Mouse (Mus musculus): ENCODE measurements around the gene Lmo7.

Gene Lmo7

DNA sequence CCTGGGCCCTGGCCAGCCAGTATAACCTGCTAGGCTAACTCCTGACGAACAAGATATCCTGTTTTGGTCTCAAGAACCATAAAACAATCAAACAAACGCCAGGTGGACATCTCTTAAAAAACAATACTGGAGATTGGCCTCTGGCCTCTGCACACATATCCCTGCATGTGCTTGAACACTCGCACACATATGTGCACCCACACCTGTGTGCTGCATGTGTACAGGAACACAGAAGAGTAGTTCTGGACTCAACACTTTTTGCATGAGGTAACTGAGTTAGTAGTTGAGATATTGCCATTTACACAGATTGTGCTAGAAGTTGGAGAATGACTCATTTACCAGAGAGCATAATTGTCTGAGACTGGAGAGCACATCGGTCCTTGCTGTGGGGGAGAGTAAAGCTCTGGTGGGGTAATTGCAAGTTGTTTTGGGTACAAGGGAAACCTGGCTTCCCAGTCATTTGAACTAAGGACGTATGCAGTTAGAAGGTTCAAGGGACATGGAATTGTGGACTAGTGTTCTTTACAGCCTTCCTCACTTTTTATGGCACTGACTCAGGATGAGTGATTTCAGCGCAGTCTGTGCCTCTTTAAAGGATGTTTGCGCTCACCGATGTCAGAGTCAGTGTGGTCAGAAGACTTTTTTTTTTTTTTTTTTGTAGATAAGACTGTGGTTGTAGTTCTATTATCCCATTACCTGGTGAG, 148.7 kb downstream of the Lmo7 start:
- no peak for DNase-seq (ENCODE audit: low spot score in 2 of 2)

DNA sequence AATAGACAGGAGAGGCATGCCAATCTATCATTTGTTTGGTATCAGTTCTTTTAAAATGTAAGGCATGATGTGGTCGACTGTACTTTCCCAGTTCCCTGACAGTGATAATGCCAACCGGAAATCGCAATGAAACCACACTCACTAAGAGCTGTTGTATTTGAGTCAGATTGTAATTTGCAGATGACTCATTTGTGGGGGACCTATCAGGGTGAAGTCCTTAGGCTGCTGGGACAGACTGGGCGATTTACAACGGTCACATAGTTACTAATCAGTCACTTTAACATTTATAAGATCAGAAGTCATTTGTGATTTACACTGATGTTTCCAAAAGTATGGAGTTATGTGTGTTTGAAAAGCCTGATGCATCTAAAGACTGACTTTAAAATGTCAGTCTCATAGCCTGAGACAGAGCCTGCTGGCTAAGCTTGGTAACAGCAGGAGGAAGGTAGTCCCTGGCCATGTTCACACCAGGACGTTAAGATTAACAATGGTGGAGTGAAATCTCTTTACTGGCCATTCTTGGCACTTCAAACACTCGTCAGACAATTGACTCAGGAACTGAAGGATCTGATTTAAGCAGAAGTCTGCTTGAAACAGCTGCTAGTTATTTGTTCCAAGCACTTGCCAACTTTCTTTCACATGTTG, 149.4 kb downstream of the Lmo7 start:
- DNase-seq (ENCODE audit: low spot score in 2 of 2): no peak

DNA sequence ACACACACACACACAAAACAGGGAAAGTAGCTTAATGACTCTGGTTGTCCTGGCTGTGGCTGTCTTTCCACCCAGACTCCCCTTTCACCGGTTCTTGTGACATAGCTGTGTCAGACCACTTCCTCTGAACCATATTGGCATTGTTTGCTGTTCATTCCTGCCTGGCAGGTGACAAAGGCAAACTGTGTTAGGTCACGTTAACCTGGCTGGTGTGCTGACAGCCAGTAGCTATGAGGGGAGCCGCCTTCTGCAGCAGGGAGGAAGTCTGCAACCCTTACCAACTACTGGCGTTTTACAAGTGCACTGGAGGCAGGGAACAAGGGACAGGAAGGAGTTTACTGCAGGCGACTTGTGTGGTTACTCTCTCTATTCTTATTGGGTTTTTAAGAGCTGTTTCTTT, 153.2 kb downstream of the Lmo7 start:
- peak in 1 of 2 experiments; percentile 6 for DNase-seq (ENCODE audit: low spot score in 2 of 2)

DNA sequence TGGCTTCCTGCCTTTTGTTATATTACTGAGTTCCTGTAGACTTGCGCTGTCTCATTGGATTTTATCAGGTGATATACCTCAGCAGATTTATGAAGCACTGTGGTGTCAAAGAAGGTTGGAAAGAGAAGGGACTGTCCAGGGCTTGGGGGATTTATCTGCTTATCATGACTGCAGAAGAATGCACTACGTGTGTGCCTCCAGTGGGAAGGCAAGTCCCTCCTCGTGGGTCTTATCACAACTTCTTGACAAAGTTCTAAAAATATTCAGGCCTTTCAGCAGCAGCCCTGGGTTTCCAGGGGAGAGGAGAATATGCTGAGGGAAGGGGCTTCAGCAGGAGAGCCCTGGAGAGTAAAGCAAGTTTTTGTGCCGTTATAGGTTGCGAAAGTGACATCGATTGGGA, 154.0 kb downstream of the Lmo7 start:
- no peak for DNase-seq (ENCODE audit: low spot score in 2 of 2)

DNA sequence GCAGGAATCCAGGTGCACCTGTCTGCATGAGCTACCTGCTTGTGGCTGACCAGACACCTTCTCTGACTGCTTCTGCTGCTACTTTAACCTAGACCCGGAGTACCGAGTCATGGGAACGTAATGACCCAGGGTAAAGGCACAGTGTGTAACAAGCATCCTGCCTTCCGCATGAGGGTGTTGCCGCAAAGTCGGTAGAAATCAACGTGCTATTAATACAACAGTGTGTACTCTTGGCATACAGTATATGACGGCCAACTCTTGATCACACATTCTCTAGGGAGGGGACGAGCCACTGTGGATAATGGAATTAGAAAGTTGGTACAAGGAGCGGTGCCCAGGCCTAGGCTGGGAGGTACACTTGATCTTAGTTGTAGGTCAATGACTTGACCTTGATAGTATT, 156.6 kb downstream of the Lmo7 start:
- no peak for DNase-seq (ENCODE audit: low spot score in 2 of 2)

DNA sequence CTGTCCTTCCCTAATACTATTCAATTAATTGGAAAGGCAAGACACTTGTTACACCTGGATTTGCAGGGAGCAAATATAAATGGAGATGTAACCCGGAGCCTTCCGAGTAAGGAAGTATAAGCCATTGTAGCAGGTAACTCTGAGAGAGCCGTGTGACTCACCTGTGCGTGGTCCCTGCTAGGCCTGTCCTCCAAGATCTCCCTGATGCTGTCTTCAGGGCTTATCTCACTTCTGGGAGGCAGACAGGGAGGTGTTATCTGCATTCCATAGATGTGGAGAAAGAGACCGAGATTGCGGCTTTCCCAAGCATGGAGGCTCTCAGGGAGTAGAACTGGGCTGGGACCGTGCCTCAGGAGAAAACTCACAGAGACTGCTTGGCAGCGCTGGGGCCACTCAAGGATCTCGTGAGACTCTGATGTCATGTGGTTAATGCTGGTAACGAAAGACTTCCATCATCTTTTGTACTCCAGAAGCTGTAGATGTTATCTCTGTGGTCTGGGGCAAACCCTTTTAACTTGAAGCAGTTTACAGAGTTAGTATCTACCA, 162.2 kb downstream of the Lmo7 start:
- no peak for DNase-seq (ENCODE audit: low spot score in 2 of 2)

DNA sequence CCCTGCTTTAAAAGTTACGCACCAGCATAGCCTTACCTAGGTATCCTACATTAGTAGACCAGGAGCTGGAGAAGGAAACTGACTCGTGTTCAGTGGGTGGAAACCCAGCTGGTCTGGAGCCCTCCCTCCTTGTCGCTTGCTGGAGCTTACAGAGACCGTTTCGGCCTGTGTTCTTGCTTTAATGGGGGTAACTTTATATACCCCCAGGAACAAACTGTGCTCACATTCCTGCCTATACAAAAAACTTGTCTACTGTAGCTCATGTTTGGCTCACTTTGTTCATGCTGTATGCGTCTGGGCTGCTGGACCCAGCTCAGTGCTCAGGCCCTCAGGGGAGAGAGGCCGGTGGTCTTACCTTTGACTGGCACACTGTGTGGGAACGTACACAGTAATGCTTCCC, 162.7 kb downstream of the Lmo7 start:
- DNase-seq (ENCODE audit: low spot score in 2 of 2): no peak

DNA sequence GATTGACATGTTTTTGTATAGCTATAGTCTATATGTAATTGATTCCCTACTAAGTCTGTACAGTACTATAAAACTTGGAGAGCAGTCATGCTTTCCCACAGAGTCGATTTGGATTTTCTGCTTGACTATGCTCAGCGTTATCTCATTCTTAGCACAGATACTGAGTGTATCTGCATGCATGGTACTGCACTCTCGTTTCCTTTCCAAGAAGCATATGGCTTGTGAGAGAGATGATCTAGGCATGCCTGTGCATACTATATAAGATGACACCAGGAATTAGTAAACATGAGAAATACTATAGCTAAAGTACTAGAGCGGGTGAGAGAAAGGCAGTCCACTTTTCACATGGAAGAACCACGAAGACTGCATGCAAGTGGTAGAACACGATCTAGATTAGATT, 163.5 kb downstream of the Lmo7 start:
- no peak for DNase-seq (ENCODE audit: low spot score in 2 of 2)

DNA sequence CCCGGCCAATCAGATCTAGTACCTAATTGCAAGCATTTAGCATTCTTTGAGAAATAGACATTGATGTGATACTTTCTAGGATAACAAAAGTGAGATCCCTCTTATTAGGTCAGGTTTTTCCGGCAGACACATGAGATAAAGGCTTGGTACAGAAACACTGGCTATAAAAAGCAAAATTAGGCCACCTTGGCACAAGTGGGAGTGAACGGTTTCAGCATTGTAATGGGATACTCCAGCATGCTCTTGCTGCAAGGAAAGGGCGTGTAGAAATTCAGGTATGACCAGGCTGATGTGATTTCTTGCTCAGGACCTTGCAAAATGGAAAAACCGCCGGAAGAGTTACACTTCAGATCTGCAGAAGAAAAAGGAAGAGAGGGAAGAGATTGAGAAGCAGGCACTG, 168.5 kb downstream of the Lmo7 start:
- DNase-seq (ENCODE audit: low spot score in 2 of 2): no peak

DNA sequence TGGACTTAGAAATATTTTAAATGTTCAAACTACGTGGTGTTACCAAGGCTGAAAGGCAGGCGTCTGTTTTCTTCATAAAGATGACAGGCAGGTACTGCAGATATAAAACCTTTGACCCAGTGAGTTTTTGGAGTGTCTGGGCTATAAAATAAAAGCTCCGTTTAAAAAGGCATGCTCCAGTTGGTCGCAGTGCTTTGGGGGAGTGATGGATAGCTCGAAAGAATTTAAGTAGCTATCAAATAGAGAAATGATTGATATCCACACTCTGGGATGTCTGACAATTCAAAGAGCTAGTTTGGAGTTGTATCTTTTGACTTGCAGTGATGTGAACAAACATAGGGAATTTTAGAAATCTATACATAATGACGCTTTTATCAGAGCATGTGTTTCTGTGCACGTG, 171.7 kb downstream of the Lmo7 start:
- DNase-seq (ENCODE audit: low spot score in 2 of 2): no peak

DNA sequence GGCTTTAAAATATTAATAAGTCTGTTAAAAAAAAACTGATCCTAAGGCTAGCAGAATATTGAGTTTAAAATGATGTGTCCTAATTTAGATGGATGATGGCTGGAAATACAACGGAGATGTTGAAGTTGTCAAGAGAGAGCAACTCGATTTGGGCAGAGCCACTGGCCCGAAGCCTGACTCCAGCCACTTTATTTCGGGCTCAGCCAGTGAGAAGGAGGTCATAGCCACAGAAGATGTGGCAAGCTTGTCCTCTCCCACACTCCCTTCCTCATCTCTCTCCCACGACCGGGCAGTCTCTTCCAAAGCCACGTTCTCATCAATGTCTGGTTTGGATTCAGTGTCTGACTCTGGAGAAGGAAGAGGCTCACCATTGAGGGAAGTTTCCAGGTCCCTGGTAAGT, 172.2 kb downstream of the Lmo7 start:
- DNase-seq (ENCODE audit: low spot score in 2 of 2): no peak

DNA sequence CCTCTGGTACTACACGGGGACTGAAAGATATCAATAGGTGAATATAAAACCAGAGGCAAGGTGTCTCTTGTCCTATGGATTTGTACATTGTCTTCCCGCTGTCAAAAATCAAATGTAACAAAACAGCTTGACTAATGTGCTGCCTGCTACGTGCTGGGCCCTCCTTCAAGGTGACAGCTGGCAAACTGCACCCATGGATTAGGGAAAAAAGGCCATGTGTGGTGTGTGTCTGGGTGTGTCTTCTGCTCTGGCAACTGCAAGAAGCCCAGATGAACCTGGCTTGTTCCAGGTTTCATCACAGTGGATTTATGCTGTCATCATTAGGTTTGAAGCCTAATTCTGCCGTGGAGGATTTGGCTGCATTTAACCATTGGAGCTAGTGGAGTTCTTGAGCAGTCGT, 174.0 kb downstream of the Lmo7 start:
- DNase-seq (ENCODE audit: low spot score in 2 of 2): no peak

DNA sequence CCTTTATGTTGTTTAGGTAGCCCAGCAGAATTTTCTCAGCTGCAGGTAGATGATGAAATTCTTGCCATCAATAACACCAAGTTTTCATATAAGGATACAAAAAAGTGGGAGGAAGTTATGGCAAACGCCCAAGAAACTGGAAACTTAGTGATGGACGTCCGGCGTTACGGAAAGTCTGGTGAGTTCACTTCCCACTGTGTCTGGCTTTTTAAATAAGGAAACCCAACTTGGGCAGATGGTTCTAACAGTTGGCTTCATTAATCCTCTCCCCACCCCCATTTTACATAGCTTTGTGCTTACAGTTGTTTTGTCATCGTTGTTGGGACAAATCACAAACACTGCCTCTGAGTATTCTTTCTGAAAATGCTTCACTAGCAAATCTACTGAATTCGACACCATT, 182.2 kb downstream of the Lmo7 start:
- no peak for DNase-seq (ENCODE audit: low spot score in 2 of 2)

DNA sequence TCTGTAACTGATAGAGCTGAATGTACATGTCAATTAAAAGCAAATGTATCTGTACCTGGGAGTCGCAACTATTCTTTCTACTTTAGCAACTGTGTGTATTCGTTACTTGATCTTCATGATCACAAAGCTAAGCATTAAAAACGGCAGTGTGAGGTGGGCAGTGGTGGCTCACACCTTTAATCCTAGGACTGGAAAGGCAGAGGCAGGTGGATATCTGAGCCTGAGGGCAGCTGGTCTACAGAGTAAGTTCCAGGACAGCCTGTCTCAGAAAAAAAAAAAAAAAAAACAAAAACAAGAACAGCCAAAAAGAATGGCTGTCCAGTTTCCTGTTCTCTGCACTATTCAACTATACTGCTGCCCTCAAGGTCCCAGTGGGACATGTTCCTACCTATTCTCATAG, 182.6 kb downstream of the Lmo7 start:
- DNase-seq (ENCODE audit: low spot score in 2 of 2): no peak

DNA sequence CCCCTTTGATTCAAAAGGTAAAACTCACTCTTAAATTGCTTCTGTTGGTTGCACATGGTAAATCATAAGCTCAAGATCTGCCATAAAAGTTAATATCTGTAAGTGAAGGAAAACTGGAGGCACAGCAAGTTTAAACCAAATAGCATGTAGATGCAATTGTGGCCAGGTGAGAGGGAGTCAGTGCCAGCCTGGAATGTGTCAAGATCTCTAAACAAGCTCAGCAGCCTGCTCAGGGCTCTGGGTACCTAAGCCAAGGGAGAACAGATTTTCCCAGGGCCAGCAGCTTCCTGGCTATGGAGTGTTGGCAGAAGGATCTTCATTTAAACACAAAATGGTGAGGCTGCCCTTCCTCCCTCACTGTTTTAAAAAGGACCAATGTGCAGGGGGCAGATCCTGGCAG, 184.6 kb downstream of the Lmo7 start:
- DNase-seq (ENCODE audit: low spot score in 2 of 2): no peak

DNA sequence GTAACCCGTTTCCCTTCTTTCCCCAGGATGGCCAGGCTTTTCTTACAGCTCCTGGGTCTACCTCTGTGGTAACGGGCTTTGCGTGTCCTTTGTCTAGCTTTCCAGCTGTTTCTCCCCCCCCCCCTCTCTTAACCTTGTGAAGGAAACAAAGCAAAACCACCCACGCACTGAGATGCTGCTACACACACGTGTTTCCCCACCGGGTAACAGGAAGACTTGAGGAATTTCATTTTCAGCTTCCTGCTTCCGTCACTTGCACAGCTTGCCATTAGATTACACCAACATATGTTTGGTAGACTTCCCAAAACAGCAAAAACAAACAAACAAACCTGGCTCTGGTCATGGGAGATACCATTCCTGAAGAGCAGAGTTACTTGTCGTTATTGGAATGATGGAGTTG, 186.1 kb downstream of the Lmo7 start:
- DNase-seq (ENCODE audit: low spot score in 2 of 2): no peak

DNA sequence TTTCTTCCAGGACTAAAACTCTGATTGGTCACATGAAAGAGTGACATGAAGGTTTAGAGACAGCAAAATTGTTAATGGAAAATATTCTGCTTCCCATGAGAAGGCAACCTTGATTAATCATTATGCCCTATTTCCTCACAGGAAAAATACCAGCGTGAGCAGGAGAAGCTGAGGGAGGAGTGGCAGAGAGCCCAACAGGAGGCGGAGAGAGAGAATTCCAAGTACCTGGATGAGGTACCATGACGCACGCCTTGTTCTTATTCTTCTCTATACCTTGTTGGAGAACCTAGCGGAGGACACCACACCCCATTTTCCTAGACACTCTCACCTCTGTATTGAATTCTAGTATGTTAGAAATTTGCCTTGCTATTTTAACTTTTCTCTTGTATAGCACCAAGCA, 188.7 kb downstream of the Lmo7 start:
- DNase-seq (ENCODE audit: low spot score in 2 of 2): no peak

DNA sequence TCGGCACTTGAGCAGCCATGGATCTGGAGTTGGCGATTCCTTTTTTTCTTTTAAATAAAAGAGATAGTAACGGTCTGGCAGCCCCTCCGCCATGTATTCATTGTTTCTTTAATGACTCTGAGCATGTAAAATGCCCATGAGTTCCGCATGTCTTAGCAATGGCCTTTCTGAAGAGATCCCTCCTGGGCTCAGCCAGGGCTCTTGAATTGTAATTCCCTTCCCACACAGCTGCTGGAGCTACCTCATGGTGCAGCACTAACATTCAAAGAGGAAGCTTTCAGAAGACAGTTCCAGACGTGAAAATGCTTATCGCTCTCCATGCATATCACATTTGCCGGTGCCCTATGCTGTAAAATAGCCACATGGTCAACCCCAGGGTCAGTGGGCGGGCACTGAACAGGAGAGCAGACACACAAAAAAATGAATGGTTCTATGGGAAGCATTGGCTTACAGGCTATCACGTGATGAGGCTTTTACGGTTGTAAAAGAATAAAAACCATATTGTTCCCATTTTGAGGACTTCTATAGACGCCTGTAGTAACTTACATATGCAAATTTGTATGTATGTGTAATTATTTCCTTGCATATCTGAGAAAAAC, 198.0 kb downstream of the Lmo7 start:
- no peak for DNase-seq (ENCODE audit: low spot score in 2 of 2)

DNA sequence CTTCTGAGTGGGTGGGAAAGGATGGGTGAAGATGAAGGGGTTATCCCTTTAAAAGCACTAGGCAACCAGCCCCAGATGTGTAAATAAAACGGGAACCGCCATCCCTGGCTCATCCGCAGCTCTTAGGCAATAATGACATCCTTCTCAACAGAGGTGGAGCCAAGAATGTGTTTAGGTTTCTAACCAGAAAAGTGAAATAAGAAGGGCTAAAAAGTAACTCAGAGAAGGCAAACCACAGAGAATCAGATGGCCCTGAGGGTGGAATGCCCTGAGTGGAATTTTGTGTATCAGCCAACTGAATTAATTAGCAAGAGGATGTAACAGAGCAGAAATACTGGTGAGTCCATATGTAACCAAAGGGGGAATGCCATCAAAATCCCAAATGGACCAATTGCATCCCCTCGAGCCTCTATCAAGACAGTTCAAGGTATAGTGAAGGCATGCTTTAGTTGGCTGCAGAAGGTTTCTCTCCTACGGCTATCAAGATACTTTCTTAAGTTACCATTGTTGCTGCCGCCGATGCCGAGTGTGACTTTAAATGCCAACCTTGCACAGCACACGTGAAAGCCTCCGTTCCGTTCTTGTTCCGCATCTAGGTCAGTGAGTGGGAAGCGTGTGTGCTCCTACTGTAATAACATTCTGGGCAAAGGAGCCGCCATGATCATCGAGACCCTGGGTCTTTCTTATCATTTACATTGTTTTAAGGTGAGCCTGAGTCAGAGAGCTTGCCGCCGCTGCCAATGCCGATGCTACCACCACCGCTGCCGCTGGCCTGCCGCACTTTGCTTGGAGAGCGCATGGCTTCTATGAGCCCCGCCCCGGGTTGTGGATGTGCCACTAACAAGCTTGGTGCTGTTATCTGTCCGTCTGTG, 201.1 kb downstream of the Lmo7 start:
- no peak for DNase-seq (ENCODE audit: low spot score in 2 of 2)

DNA sequence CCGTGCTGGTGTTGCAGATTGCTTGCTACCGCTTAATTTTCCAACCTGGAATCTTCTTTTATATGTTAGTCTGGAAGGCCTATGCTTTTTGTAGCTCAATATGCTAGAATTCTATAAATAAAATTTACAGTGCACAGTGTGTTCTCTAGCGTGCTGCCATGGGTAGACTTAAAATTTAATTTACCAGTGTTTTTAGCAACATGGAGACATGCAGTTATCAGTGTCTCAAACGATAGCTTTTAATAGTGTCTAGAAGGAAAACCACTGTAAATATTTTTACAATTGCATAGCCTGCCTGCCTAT, 201.6 kb downstream of the Lmo7 start:
- no peak for DNase-seq (ENCODE audit: low spot score in 2 of 2)

DNA sequence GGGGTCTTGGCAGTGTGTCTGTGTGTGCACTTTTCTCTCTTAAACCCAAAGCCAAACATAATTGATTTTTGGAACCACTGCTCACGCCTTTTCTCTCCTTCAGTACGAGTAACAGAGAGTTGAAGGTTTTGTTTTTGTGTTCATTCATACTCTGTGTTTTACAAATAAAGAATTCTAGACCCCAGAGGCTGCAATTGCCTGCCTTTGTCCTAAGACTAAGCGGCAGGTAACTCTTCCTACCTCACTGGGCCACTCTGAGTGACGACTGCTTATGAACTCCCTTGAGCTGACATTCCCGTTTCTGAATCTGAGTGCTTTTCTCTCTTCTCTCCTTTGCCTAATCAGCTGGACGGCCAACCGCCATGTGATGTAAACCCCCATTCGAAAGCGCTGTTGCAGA, 203.8 kb downstream of the Lmo7 start:
- no peak for DNase-seq (ENCODE audit: low spot score in 2 of 2)

DNA sequence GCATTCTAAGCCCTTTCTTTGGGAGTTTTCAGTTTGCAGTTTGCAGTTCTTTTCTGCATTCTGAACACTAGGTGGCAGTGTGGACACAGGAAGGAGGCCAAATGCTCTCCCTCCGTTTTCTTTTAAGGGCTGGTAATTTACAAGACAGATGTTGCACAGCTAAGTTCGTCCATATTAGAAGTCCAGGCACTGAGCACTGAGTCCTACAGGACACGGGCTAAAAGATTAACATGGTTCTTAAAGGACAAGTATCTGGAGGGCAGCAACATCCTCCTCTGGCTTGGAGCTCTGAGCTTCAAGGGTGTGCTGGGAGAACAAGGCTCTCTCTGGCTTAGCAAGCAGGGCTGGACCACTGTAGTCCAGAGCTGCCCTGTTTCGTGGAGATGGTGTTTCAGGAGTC, 213.2 kb downstream of the Lmo7 start:
- DNase-seq (ENCODE audit: low spot score in 2 of 2): peak in 1 of 2 experiments; percentile 43
